Mouse (Mus musculus) right cerebral cortex, postnatal 14 days (tissue): ENCODE data around the gene Npas3.

Experiments
- DNase-seq: peaks from one replicate; pipeline ENCODE4 v3.0.0; 2022

Npas3 gene

GRCm38 (mm10) chr12:53822881-53823280, 574.4 kb downstream of the Npas3 start:
- no peak for DNase-seq

GRCm38 (mm10) chr12:53825251-53825650, 576.8 kb downstream of the Npas3 start:
- DNase-seq = no peak

GRCm38 (mm10) chr12:53825898-53826605, 577.6 kb downstream of the Npas3 start:
- no peak for DNase-seq

- DNase-seq = no peak
These were observed 578.3 kb downstream of the Npas3 start for GRCm38 (mm10) chr12:53826812-53827211.

- no peak for DNase-seq
These were observed 584.1 kb downstream of the Npas3 start for GRCm38 (mm10) chr12:53832590-53832989.

GRCm38 (mm10) chr12:53833348-53833747, 584.9 kb downstream of the Npas3 start:
- no peak for DNase-seq

- no peak for DNase-seq
These were observed 587.7 kb downstream of the Npas3 start for GRCm38 (mm10) chr12:53836031-53836790.

- DNase-seq = no peak
These were observed 588.9 kb downstream of the Npas3 start for GRCm38 (mm10) chr12:53837408-53837807.

- no peak for DNase-seq
These were observed 590.1 kb downstream of the Npas3 start for GRCm38 (mm10) chr12:53838541-53838940.

GRCm38 (mm10) chr12:53841928-53842671, 593.6 kb downstream of the Npas3 start:
- DNase-seq = peak; percentile 43

- DNase-seq = no peak
These were observed 595.1 kb downstream of the Npas3 start for GRCm38 (mm10) chr12:53843626-53844025.

- DNase-seq = no peak
These were observed 597.7 kb downstream of the Npas3 start for GRCm38 (mm10) chr12:53846154-53846665.

- no peak for DNase-seq
These were observed 600.8 kb downstream of the Npas3 start for GRCm38 (mm10) chr12:53849263-53849662.

GRCm38 (mm10) chr12:53852432-53852831, 604.0 kb downstream of the Npas3 start:
- DNase-seq = no peak

- no peak for DNase-seq
These were observed 611.7 kb downstream of the Npas3 start for GRCm38 (mm10) chr12:53860176-53860575.

- no peak for DNase-seq
These were observed 613.8 kb downstream of the Npas3 start for GRCm38 (mm10) chr12:53862281-53862680.

GRCm38 (mm10) chr12:53864436-53865136, 616.1 kb downstream of the Npas3 start:
- DNase-seq = no peak

- no peak for DNase-seq
These were observed 617.2 kb downstream of the Npas3 start for GRCm38 (mm10) chr12:53865691-53866090.

GRCm38 (mm10) chr12:53869981-53870380, 621.5 kb downstream of the Npas3 start:
- no peak for DNase-seq

- no peak for DNase-seq
These were observed 626.7 kb downstream of the Npas3 start for GRCm38 (mm10) chr12:53875226-53875625.

- DNase-seq = no peak
These were observed 628.2 kb downstream of the Npas3 start for GRCm38 (mm10) chr12:53876693-53877092.

GRCm38 (mm10) chr12:53881684-53882083, 633.2 kb downstream of the Npas3 start:
- DNase-seq = no peak

GRCm38 (mm10) chr12:53882863-53883262, 634.4 kb downstream of the Npas3 start:
- no peak for DNase-seq
